Mouse (Mus musculus) MEL (cell line): ENCODE data around the gene Eme2.

Source experiments
- BHLHE40 ChIP-seq: IDR thresholded peaks from 2 replicates; pipeline ENCODE4 v1.6.1; 2012; ENCODE audit warnings: low read depth, mild to moderate bottlenecking, inconsistent platforms, low read length, improper control_type of control experiment, borderline replicate concordance
- CTCF ChIP-seq, 3 experiments: IDR thresholded peaks in 2 of 3; conservative IDR thresholded peaks in 1 of 3; 2 replicates each; pipeline ENCODE4 v1.5.1; 2011 to 2012; ENCODE audit warnings: low read length in 3 of 3, low read depth in 2 of 3, mild to moderate bottlenecking in 2 of 3, improper control_type of control experiment in 1 of 3, inconsistent platforms in 1 of 3, mixed read lengths in 1 of 3, moderate library complexity in 1 of 3; ENCODE audit not compliant: control insufficient read depth in 1 of 3, insufficient read depth in 1 of 3, poor library complexity in 1 of 3, severe bottlenecking in 1 of 3
- ELF1 ChIP-seq: IDR thresholded peaks from 2 replicates; pipeline ENCODE4 v1.6.1; 2014; ENCODE audit warnings: low read depth, mild to moderate bottlenecking, inconsistent platforms, low read length, improper control_type of control experiment, moderate library complexity
- EP300 ChIP-seq, 2 experiments: IDR thresholded peaks; 2 replicates each; pipeline ENCODE4 v1.6.1; 2011; ENCODE audit warnings: improper control_type of control experiment in 2 of 2, low read length in 2 of 2, low read depth in 1 of 2, mild to moderate bottlenecking in 1 of 2
- POLR2A ChIP-seq, 2 experiments: IDR thresholded peaks; 2 replicates each; pipeline ENCODE4 v1.6.1; 2011 to 2012; ENCODE audit warnings: low read length in 2 of 2, mild to moderate bottlenecking in 2 of 2, control low read depth in 1 of 2, improper control_type of control experiment in 1 of 2, low read depth in 1 of 2, moderate library complexity in 1 of 2; ENCODE audit not compliant: control insufficient read depth in 1 of 2, insufficient read depth in 1 of 2, poor library complexity in 1 of 2
- USF1 ChIP-seq: IDR thresholded peaks from 2 replicates; pipeline ENCODE4 v1.6.1; 2014; ENCODE audit warnings: low read depth, mild to moderate bottlenecking, inconsistent platforms, low read length, improper control_type of control experiment, moderate library complexity

DNA sequence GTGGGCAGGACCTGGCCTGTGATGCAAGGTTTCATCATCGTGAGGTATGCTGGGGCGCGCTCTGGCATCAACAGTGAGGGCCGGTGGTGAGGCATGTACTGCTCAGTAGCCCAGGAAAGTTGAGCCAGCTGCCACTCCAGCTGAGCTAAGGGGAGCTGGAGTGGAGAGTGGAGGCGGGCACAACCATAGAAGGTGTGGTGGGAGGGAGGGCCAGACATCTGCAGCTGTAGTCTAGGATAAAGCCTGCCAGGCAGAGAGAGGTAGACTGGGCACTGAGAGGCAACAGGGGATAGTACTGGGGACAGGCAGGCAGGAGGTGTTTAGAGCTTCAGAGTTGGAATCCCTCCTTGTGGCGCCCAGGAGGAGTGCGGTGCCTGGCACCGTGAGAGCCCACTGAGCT lies 34.8 kb downstream of the Eme2 start:
- no peak for TF ChIP-seq CTCF (IDR thresholded peaks at IDR 0.05 in 2 of 3, conservative IDR thresholded peaks at IDR 0.05 in 1 of 3; ENCODE audit: control insufficient read depth in 1 of 3, insufficient read depth in 1 of 3, low read depth in 2 of 3, low read length in 3 of 3, poor library complexity in 1 of 3, severe bottlenecking in 1 of 3)
- TF ChIP-seq USF1: no peak
- no peak for TF ChIP-seq BHLHE40
- no peak for TF ChIP-seq ELF1
- no peak for TF ChIP-seq POLR2A (IDR thresholded peaks at IDR 0.05; ENCODE audit: control insufficient read depth in 1 of 2, insufficient read depth in 1 of 2, low read depth in 1 of 2, low read length in 2 of 2, poor library complexity in 1 of 2)
- no peak for TF ChIP-seq EP300 (IDR thresholded peaks at IDR 0.05; ENCODE audit: low read depth in 1 of 2, low read length in 2 of 2)
